Mouse (Mus musculus): ENCODE results near the gene Etfdh. TPM values are rescaled to one million over a fixed set of nuclear protein-coding genes. Genes with fewer than 3 reads are reported as not detected.

Gene Etfdh
- 14.4 and 16.4 TPM in 2 replicates for total RNA-seq (2023)

GRCm38 (mm10) chr3:79629416-79629730, at the start of gene Etfdh:
Gene Etfdh, minus strand, starts transcription at chr3:79629500.

GRCm38 (mm10) chr3:79628561-79629415, 512 bp downstream of the Etfdh start, which contains the start of gene 4930579G24Rik:
Gene 4930579G24Rik, plus strand, starts transcription at chr3:79629079.

GRCm38 (mm10) chr3:79590863-79591792, 38.2 kb downstream of the Etfdh start, which contains the start of gene Ppid:
Gene Ppid, plus strand, starts transcription at chr3:79591342.

GRCm38 (mm10) chr3:79567703-79568362, 61.5 kb downstream of the Etfdh start, which contains the start of gene Fnip2:
Gene Fnip2, minus strand, starts transcription at chr3:79567796.

Other genes starting within 250 kb of the Etfdh start
- gene Fnip2, start 61.7 kb downstream of the Etfdh start, total RNA-seq (2023), result 32.8 and 49.3 TPM in 2 replicates
- 25.7 and 41.9 TPM in 2 replicates for gene Ppid, start 38.2 kb downstream of the Etfdh start, total RNA-seq (2023)
- gene 4930579G24Rik, start 421 bp downstream of the Etfdh start, total RNA-seq (2023), result 7.1 and 8.0 TPM in 2 replicates
- not detected in 2 replicates for gene Rxfp1, start 108.4 kb upstream of the Etfdh start, total RNA-seq (2023)
- gene Tmem144, start 223.3 kb upstream of the Etfdh start, total RNA-seq (2023), result 0.28 and 0.34 TPM in 2 replicates

Measured in neutrophil, adult 65 days (primary cell).